Comparison of ENCODE assay signal across 7 mouse cellular contexts in the genomic region with DNA sequence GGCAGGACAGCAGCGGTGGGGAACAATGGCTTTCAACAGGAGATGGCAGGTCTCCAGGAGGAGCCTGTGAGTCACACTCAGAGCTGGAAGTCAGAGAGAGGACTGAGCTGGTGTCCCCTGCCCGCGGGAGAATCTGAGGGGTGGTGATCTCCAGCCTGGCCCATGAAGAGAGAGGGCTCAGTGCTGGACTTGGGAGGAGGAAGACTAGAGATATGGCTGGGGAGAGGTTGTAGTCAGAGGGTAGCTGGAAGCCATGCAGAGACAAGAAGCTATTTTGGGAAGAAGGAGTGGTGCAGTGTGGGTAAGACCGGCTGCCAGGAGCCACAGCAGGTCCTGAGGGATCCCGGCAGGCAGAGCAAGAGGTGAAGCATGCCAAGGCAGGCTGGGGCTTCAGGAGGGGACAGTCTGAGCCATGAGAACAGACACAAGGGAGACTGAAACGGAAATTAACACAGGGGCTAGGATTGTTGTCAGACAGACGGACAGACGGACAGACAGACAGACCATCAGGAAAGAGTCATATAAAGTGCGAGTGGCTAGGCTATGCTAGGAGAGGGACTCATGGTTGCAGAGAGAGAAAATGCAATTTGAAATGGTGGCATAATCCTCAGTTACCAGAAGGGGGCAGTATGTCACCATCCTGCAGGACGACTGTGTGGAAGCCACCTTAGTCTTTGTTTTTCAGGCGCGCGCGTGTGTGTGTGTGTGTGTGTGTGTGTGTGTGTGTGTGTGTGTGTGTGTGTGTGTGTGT. TPM values are rescaled to one million over a fixed set of nuclear protein-coding genes. Genes with fewer than 3 reads are reported as not detected.
A peak's percentile ranks its signal among the peaks of the same experiment; 100 is the strongest.
DNase-seq lines count a peak whose midpoint lies in the region; ATAC-seq lines count a peak whose summit lies in the region.

No protein-coding gene starts in this region.

- WGBS in forebrain, embryonic 13.5 days = 28% methylated on average over 14 of the region's 14 CpGs
- WGBS in neural tube, embryonic 14.5 days = 33% methylated on average over 11 of the region's 14 CpGs

- 0 out of 2 replicates have a peak, but pooled peaks cover 5% of the 10 kb centered on the region for H3K4me1 ChIP-seq in forebrain, embryonic 13.5 days
- H3K4me1 ChIP-seq in neural tube, embryonic 14.5 days (ENCODE audit: control insufficient read depth, insufficient read depth, low read length) = no peaks in the 10 kb centered on the region

- H3K27me3 ChIP-seq in forebrain, embryonic 13.5 days = no peaks in the 10 kb centered on the region
- no peaks in the 10 kb centered on the region for H3K27me3 ChIP-seq in neural tube, embryonic 14.5 days (ENCODE audit: control insufficient read depth, insufficient read depth, low read length)

- H3K4me2 ChIP-seq in forebrain, embryonic 13.5 days = no peak overlapping the region
- H3K4me2 ChIP-seq in neural tube, embryonic 14.5 days (ENCODE audit: low read depth, low read length) = no peak overlapping the region

- H3K4me3 ChIP-seq in forebrain, embryonic 13.5 days = no peak overlapping the region
- H3K4me3 ChIP-seq in neural tube, embryonic 14.5 days (ENCODE audit: low read depth, low read length) = no peak overlapping the region

- no peaks in the 10 kb centered on the region for H3K36me3 ChIP-seq in forebrain, embryonic 13.5 days (ENCODE audit: poor library complexity, severe bottlenecking)
- H3K36me3 ChIP-seq in neural tube, embryonic 14.5 days (ENCODE audit: control insufficient read depth, insufficient read depth, low read length) = no peaks in the 10 kb centered on the region

- DNase-seq in 416B (ENCODE audit: low read depth) (peak; percentile 84), liver (peak; percentile 39)
- peak; percentile 40 for DNase-seq in c-Kit-positive CD71-positive TER-119-positive erythroid progenitor cells, embryonic 14.5 days (ENCODE audit: low spot score)
- DNase-seq in heart, postnatal 4 days = peak; percentile 73

- ATAC-seq in CD4-positive, CD25-positive, alpha-beta regulatory T cell, adult 4 months = peak; percentile 56
- peak; percentile 66; the same call in 1 of the 2 replicates for ATAC-seq in forebrain, embryonic 13.5 days
- ATAC-seq in neural tube, embryonic 14.5 days (ENCODE audit: low read depth) = peak; percentile 70

- H3K9ac ChIP-seq in forebrain, embryonic 13.5 days = no peak overlapping the region
- H3K9ac ChIP-seq in neural tube, embryonic 14.5 days (replicated peaks; ENCODE audit: low read depth, low read length) = peak overlapping the region; percentile 28; the same call in 1 of the 2 replicates

- H3K27ac ChIP-seq in forebrain, embryonic 13.5 days = no peak overlapping the region
- H3K27ac ChIP-seq in neural tube, embryonic 14.5 days (ENCODE audit: low read depth, low read length) = no peak overlapping the region

- no peaks in the 10 kb centered on the region for H3K9me3 ChIP-seq in forebrain, embryonic 13.5 days (replicated peaks)
- H3K9me3 ChIP-seq in neural tube, embryonic 14.5 days (ENCODE audit: control insufficient read depth, low read length) = no peaks in the 10 kb centered on the region

RNA-seq across cellular contexts. Expression of a gene that starts 4.2 kb away (rescaled TPM):
- polyA plus RNA-seq in CD4-positive, CD25-positive, alpha-beta regulatory T cell, adult 4 months (2017; shearing (Covaris generic)) = not detected
- polyA plus RNA-seq in forebrain, embryonic 13.5 days (2015; fragmentation: Nextera tagmentation; extraction: Ambion mirVana) = not detected in 2 replicates
- 100 to 1,000 TPM; 162 to 169 TPM for total RNA-seq in heart, postnatal 4 days (2021)
- polyA plus RNA-seq in neural tube, embryonic 14.5 days (2014; fragmentation: Nextera tagmentation; extraction: Ambion mirVana) = 0.03 TPM in 1 of 2 replicates, not detected in the other

RNA-seq across cellular contexts. Expression of a gene that starts 42.1 kb away (rescaled TPM):
- under 1 TPM in 1 of 2 experiments, not detected in 1; 0.15 TPM for polyA plus RNA-seq in CD4-positive, CD25-positive, alpha-beta regulatory T cell, adult 4 months (2017; shearing (Covaris generic))
- 4.9 and 5.0 TPM in 2 replicates for polyA plus RNA-seq in forebrain, embryonic 13.5 days (2015; fragmentation: Nextera tagmentation; extraction: Ambion mirVana)
- total RNA-seq in heart, postnatal 4 days (2021) = 1 to 10 TPM; 4.8 to 6.5 TPM
- polyA plus RNA-seq in neural tube, embryonic 14.5 days (2014; fragmentation: Nextera tagmentation; extraction: Ambion mirVana) = 7.1 and 9.8 TPM in 2 replicates

RNA-seq across cellular contexts. Expression of a gene that starts 43.1 kb away (rescaled TPM):
- polyA plus RNA-seq in CD4-positive, CD25-positive, alpha-beta regulatory T cell, adult 4 months (2017; shearing (Covaris generic)) = 10 to 100 TPM; 22.7 to 89.4 TPM
- polyA plus RNA-seq in forebrain, embryonic 13.5 days (2015; fragmentation: Nextera tagmentation; extraction: Ambion mirVana) = 1.3 and 1.5 TPM in 2 replicates
- total RNA-seq in heart, postnatal 4 days (2021) = 10 to 100 TPM; 17.4 to 17.7 TPM
- polyA plus RNA-seq in neural tube, embryonic 14.5 days (2014; fragmentation: Nextera tagmentation; extraction: Ambion mirVana) = 0.20 and 0.75 TPM in 2 replicates
